Mouse (Mus musculus) c-Kit-positive CD71-negative TER-119-negative erythroid progenitor cells, embryonic 14.5 days (primary cell): ENCODE results near the gene Rhoc.
"Not testable (repeated sequence)": the region's sequence is repeated elsewhere in the genome, so short reads cannot be mapped to it uniquely, and the experiment has no call there.

Source experiments
- DNase-seq: peaks from one replicate; pipeline ENCODE4 v3.0.0-alpha.2; 2013; ENCODE audit warnings: low read depth

The Rhoc gene

DNA sequence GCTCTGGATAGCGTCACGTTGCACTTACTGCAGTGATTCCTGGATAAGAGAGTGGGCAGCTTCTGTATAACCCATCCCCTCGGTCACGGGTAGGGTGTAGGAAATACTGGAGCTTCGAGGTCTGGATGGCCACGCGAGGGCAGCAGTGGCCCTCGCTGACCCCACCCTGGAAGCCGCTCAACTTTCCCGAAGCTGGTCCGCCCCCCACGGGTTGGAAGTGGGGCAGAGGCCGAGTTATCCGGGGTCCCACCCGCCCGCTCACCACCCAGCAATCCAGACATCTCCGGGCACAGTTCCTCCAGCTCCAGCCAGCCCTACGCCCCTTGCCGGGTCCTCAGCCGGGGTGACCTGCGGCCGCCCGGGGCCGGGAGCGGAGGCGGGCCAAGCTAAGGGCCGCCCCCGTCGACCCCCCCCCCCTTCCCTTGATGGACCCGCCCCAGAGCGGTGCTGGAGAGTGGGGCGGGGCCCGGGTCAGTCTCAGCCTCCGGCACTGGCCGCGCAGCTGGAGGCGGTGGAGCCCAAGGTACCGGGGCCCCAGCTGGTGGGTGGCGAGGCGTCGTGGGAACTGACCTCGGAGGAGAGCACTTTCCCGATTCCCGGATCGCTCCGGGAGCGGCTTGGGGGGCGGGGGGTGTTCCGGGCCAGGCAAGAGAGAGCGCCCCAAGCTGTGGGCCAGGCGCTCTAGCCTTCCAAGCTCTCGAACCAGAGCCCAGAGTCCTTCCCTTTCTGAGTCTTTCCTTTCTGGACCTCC, 561 bp downstream of the Rhoc start:
- no peak for DNase-seq

DNA sequence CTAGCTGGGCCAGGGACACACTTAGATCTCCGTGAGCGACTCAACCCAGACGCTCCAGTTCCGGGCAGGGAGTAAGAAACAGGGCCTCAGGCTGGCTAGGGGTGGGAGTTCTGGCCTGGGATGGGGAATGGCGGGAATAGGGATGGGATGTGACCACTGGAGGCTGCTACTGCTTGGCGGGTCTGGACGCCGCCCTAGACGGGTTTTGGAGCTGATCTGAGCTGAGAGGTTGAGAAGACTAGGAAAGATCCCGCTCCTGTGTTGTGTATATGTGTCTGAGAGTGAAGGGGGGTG, 1.1 kb downstream of the Rhoc start:
- no peak for DNase-seq

DNA sequence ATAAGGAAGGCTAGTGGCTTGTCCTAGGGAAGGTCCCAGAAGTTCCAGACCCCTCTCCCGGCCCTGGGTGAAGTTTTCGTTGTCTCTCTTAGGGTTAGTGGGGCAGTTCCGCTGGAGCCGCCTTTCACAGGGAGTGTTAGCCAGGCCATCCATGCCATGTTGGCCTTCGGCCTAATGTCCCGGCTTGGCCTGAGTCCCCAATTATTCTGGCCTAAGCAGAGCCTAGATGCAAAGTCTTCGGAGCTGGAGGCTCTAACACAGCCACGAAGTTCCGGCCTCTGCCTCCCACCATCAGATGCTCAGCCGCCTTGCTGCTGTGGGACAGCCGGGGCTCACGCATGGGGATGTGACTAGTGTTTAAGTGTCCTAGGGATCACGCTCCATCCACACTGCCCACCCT, 1.6 kb downstream of the Rhoc start:
- no peak for DNase-seq

DNA sequence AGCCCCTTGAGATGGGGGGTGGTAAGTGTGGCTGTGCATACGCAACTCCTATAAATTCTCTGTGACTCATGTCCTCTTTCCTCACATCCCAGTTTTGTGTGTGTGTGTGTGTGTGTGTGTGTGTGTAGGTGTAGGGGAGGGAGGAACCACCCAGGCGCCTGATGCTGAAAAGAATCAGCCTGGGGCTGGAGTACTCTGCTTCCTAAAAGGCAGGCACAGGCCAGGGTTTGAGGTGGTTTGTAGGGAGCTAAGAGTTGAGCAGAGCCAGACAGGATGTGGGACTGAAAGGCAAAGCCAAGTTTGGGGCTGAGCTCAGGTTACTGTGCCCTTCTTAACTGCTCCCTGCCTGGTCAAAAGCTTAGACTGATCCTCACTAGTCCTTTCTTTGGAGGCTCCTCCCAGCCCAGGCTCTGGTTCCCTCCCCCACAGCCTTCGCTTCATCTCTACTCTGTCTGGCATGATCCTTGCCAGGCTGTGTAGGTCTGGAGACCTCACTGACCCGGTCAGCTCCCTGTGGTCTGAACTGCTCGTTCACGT, 2.3 kb downstream of the Rhoc start:
- no peak for DNase-seq

DNA sequence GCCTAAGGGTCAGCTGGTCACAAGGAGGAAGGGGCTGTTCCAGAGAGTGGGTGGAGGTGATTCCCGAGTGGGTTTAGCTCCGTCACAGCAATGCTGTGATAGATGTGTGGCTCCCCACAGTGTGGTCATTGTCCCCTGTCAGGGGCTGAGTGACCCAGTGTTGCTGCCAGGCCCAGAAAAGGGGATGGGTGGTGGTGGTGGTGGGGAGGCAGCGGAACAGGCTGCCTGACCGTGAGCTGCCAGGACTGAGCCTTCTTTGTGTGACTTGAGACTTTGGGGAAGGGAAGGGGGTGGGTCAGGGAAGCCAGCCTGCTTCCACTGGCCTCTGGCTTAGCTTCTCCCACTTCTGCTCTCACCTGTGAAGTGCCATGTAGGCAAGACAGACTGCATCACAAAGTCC, 2.8 kb downstream of the Rhoc start:
- no peak for DNase-seq

DNA sequence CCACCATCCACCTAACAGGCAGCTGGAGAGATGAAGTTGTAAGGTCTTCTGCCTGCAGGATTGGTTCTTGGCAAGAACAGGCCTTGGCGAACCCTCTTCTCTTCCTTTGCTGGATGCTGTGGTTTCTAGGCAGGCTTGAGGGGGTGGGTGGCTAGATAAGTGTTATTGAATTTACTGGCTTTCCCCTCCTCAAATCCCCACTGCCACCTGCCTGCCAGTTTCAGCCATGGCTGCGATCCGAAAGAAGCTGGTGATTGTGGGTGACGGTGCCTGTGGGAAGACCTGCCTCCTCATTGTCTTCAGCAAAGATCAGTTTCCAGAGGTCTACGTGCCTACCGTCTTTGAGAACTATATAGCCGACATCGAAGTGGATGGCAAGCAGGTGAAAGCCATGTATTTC, 3.5 kb downstream of the Rhoc start:
- no peak for DNase-seq

DNA sequence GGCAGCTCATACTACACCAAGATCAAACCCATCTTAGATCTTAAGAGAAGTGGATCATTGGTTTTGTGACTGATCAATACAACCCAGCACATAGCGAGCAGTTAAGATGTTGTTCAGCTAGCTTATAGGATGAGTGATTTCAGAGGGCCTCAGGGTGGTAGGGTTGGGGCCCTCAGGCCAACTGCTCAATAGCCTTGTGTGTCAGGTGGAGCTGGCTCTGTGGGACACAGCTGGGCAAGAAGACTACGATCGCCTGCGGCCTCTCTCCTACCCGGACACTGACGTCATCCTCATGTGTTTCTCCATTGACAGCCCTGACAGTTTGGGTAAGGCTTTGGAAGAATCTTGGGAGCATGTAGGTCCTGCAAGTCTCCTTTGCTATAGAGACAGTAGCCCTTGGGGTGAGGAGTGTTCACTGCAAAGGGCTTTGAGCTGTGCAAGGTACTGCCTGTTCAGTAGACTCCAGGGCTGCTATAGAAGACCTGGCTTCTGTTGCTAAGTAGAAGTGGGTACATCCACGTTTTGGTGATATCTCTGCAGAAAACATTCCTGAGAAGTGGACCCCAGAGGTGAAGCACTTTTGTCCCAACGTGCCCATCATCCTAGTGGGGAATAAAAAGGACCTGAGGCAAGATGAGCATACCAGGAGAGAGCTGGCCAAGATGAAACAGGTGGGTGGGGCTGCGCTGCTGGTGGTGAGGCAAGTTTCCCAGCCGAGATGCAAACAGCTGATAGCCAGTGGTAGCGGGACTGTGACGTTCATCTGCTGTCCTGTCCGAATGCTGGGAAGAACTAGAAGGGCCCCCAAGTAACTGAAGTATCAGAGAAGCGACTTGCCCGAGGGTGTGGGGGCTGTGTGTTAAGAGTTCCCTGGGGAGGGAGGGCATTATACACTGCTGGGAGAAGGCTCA, 4.4 kb downstream of the Rhoc start:
- no peak for DNase-seq

DNA sequence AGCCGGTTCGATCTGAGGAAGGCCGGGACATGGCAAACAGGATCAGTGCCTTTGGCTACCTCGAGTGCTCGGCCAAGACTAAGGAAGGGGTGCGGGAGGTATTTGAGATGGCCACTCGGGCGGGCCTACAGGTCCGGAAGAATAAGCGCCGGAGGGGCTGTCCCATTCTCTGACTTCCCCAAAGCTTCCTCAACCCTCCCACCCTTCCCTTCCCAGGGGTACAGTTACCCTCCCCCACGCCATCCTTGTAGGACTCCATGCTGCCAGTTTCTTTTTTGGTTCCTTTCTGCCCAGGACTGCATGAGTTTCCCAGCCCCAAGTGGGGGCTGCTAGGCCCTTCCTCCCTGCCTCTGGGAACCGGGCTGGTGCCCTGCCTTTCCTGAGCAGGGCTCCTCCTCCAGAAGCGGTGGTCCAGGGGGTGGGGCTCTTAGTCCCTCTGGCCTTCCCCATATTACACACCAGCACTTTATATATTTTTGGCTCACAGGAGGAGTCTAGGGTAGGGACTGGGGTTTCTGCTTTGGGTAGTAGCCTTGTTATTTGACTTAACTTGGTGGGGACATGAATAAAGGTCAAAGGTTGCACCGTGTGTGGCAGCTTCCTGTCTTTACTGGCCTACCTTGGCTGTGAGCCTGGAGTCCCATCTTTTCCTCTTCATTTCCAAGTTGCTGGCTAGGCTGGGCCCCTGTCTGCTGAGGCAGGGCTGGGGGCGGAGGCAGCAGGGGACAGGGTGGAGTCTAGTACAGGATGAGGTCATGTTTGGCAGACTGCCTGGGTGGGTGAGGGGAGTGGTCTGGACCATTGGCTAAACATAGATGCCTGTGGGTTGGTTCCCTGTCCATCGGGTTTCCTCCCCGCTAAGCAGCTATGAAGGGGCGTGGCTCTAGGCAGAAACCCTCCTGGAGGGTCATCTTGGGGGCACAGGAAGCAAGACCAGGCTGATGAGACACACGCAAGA, 6.0 kb downstream of the Rhoc start:
- DNase-seq: peak; percentile 73

DNA sequence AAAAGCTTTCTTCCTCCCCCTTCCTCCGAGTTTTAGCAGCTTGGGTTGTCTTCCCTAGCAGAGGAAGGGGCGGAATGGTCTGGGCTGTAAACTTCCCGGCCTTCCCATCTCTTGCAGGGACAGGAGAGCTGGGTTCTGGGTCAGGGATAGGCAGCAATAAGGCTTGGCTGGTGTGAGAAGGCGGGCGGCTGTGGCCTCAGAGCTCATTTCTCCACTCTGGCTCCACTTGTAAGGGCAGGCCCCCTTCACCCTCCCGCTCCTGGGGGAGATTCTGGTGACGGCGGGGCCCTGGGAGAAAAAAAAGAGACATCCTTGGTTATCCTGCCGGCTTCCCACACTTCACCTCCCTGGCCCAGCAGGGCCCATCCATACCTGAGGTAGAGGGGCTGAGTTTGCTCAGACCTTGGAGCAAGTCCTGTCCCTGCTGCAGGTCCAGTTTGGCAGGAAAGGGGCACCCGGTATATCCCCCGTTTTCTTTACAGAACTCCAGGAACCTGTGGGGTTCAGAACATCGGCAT, 6.8 kb downstream of the Rhoc start:
- no peak for DNase-seq

DNA sequence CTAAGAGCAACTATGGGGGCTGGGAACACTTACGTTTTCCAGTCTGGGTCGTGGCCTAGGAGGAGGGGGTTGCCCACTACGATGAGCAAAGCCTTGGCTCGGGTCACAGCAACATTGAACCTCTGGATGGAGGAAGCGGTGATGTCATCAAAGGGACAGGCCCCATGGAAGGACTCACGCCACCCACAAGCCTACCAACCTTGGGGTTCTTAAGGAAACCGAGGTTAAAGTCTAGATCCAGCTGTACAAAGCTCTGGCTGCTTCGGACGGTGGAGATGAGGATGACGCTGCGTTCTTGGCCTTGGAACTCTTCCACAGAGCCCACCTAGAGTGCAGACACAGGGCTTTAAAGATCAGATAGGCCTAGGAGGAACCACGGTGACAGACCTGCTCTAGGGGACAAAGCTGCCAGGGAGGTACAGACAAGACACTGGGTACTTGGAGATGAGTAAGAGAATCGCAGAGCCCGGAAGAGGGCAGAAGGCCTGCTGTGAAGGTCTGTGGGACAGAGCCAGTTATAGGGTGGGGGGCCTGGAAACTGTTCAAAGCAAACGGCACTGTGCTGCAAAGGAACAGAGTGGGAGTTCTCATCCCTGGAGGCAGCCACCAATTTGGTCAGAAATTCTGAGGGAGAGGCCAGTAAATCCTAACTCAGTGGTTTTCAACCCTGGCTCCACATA, 7.6 kb downstream of the Rhoc start:
- DNase-seq: no peak

DNA sequence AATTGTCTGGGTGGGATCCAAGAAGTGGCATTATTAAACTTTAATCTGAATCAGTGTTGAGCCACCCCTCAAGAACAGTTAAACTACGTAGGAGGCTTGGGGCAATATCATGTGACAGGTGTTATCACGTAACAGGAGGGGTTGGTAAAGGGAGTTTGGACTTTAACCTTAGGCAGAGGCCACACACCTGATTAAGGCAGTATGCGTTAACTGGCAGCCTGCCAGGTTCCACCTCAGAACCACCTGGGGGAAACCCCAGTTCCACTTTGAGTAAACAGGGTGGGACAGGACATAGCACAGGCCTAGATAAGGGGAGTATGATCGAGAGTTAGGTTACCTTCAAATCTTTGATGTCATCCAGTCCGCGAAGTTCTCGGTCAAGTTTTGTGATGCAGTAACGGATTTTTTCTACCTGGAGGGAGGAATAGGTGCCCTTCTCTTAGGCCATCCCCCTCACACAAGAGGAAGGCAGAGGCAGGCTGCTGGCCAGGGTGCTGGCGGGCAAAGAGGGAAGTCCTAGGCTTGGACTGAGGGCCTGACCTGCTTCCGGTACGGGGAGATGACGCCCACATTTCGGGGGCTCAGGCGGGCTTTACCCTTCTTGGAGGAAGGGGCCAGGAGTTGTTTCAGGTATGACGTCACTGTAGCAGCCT, 8.4 kb downstream of the Rhoc start:
- DNase-seq: no peak

DNA sequence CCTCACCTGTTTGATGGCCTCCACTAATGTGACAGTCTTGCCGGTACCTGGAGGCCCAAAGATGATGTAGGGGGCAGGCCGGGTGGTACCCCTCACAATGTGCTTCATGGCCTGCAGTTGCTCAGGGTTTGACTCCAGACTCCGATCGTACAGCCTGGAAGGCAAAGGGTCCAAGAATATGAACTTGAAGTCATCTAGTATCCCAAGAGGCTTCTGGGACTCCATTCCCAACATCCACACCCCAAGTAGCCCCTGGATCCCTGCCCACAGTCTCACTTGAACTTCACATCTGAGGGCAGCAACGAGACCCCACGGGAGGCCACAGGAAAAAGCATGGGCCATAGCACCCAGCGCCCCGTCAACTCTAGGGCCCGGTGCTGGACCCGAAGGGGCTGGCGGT, 12.5 kb downstream of the Rhoc start:
- DNase-seq: no peak

DNA sequence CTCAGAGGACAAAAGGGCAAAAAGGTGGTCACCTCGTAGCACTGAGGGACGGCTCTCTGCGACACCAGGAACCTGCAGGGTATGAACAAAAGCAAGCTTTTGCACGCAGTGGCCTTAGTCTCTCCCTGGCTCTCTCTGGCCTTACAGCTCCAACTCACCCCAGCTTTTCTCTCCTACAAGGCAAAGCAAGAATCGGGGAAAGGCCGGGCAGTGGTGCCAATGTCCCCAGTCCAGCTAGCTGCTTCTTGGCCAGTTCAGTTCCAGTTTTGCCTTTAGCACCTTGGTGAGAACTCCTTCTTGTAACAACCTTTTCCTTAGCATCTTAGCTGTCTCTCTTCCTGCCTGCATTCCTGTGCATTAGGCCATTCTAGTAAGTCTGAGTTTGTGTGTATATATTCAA, 13.3 kb downstream of the Rhoc start:
- no peak for DNase-seq

DNA sequence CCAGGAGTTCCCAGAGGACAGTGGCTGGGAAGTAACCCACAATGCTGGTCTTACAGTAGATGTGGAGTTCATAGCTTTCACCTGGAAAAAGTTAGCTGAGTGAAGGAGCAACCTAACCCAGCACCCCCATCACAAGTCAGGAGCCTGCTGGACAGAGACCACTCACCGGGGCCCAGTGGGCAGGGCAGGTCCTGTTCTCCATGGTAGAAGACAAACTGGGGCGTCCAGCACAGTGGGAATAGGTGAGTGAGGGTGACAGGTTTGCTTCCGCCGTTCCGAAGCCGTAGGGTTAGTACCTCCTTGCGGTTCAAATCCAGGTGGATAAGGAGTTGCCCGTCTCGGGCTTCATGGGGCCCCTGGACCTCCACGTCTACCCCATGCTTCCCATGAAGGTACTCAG, 16.1 kb downstream of the Rhoc start:
- DNase-seq: no peak

DNA sequence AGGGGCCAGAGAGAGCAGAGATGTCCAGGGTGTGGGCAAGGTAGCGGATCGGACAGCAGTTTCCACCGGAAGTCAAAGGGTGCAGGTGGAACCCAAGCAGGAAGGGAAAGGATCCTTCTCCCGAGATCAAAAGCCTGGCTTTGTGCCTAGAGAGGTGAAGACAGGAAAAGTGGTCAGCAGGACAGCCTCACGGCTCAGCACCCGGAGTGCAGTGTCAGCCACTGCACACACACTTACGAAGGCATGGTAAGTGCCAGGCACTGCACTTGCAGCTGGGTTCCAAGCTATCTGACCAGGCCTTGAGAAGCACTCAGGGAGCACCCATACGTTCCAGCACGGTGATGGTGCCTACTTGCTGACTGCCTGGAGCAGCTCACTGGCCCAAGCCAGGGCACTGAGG, 17.4 kb downstream of the Rhoc start:
- no peak for DNase-seq

DNA sequence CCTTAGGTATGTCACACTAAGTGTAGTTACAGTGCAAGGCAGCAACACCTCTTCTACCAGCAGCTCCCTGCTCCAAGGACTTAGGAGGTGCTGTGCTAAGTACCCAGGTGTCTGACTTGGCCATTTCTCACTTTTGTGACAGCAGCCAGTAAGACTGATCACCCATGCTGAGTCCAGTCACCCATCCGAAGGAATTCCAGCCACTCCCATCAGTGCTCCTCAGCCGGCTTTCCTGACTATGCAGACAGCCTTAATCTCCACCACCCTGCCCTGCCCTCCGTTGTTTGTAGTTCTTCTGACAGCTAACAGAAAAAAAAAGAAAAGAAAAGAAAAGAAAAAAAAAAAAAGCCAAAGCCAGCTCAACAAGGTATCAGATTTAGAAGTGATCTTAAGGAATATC, 23.6 kb downstream of the Rhoc start:
- DNase-seq: no peak

DNA sequence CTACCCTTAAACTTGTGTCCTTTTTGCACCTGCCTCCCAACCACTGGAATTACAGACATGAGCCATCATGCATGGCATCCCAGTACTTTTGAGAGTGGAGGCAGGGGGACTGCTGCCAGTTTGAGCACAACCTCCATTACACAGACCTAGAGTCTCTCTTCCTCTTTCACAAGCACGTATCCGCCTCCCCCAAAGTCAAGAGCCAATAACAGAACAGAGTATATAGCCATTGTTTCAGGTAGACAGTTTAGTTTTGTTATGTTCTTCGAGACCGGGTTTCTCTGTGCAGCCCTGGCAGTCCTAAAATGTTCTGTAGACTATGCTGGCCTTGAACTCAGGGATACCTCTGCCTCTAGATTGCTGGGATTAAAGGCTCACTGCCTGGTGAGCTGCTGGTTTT, 24.1 kb downstream of the Rhoc start:
- DNase-seq: no peak

DNA sequence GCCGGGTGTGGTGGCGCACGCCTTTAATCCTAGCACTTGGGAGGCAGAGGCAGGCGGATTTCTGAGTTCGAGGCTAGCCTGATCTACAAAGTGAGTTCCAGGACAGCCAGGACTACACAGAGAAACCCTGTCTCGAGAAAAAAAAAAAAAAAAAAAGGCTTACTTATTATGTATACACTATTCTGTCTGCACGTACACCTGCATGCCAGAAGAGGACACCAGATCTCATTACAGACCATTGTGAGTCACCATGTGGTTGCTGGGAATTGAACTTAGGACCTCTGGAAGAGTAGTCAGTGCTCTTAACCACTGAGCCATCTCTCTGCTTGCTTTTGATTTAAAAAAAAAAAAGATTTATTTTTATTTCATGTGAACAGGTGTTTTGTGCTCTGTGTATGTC, 25.1 kb downstream of the Rhoc start:
- DNase-seq: not testable (repeated sequence)

DNA sequence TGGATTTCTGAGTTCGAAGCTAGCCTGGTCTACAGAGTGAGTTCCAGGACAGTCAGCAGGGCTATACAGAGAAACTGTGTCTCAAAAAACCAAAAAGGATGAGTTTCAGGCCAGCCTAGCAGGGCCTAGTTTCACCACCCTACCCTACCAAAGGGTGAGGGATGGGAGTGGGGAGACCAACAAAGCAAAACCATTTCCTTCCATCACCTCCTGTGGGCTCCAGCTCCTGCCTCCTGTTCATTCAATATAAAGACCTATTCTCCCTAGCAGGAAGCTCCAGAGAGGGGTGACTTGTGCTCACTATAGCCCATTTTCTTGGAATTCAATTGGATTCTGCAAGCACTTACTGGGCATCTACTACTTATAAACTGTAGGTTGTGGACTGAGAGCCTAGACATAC, 26.6 kb downstream of the Rhoc start:
- DNase-seq: no peak

DNA sequence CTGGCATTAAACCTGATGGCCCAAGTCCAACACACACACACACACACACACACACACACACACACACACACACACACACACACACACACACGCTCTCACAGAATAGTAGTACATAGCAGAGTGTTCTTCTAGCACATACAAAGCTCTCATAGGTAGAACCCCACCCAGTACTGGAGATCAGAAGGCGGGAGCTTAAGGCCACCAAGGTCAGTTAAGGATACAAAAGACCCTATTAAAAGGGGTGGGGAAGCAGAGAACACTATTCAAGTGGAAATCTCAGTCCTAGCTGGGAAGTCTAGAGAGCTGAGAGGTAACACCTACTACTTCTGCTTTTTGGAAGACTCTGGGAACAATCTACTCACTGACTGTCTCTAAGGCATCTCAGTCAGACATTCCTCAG, 27.2 kb downstream of the Rhoc start:
- DNase-seq: no peak

DNA sequence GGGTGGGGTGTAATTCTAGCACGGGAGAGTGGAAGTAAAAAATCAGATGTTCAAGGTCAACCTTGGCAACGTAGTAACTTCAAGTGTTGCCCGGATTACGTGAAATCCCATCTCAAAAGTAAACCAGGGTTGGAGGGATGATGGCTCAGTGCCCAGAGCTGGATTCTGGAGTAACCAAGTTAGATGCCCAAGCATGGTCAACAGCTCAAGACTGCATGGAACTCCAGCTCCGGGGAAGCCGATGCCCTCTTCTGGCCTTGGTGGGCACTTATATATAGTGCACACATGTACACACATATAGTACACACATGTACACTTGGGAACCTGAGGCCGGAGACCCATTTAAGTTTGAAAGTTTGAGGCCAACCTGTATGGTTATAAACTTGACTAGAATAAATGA, 28.0 kb downstream of the Rhoc start:
- DNase-seq: no peak
